Mouse (Mus musculus): ENCODE measurements at regions not wholly inside any gene's neighbourhood (a gene's known extent, or its start where the extent isn't known, plus 50 kb on each side); places are given as distances from the start of the nearest gene placed in this dataset.
A peak's percentile ranks its signal among the peaks of the same experiment; 100 is the strongest.

- ATAC-seq (ENCODE audit: low FRiP score) (no peak), DNase-seq (ENCODE audit: low spot score) (no peak)
- whole genome bisulfite sequencing, result 86% methylated on average over 6 of the region's 6 CpGs
- no peak for TF ChIP-seq CTCF (IDR thresholded peaks at IDR 0.05)
- H3K4me2 ChIP-seq (ENCODE audit: low read depth, low read length, poor library complexity, severe bottlenecking), result no peak overlapping the region
- H3K4me1 ChIP-seq (ENCODE audit: insufficient read depth, low read length), result no peaks in the 10 kb centered on the region
- no peaks in the 10 kb centered on the region for H3K27me3 ChIP-seq (ENCODE audit: insufficient read depth, low read length)
- no peak overlapping the region for H3K9ac ChIP-seq (replicated peaks; ENCODE audit: low read length, poor library complexity, severe bottlenecking)
- no peaks in the 10 kb centered on the region for H3K9me3 ChIP-seq (ENCODE audit: low read length)
- no peak overlapping the region for H3K4me3 ChIP-seq (ENCODE audit: low read depth, low read length)
- H3K27ac ChIP-seq (ENCODE audit: low read depth, low read length), result no peak overlapping the region
- no peaks in the 10 kb centered on the region for H3K36me3 ChIP-seq (ENCODE audit: insufficient read depth, low read length)
Measured at GRCm38 (mm10) chr17:9322772-9323171, 99.1 kb upstream of the Gm17728 start.

- Histone ChIP-seq H3K36me3 (ENCODE audit: insufficient read depth, low read length) (no peaks in the 10 kb centered on the region), H3K27me3 (ENCODE audit: insufficient read depth, low read length) (no peaks in the 10 kb centered on the region), H3K4me1 (ENCODE audit: insufficient read depth, low read length) (no peaks in the 10 kb centered on the region), H3K9ac (replicated peaks; ENCODE audit: low read length, poor library complexity, severe bottlenecking) (no peak overlapping the region), H3K4me2 (ENCODE audit: low read depth, low read length, poor library complexity, severe bottlenecking) (no peak overlapping the region), H3K4me3 (ENCODE audit: low read depth, low read length) (no peak overlapping the region), H3K27ac (ENCODE audit: low read depth, low read length) (no peak overlapping the region), H3K9me3 (ENCODE audit: low read length) (no peaks in the 10 kb centered on the region)
- TF ChIP-seq CTCF (IDR thresholded peaks at IDR 0.05), result no peak
- no peak for ATAC-seq (ENCODE audit: low FRiP score)
- no peak for DNase-seq (ENCODE audit: low spot score)
- 70% methylated on average over 4 of the region's 4 CpGs for WGBS
Measured at GRCm38 (mm10) chr17:9328886-9329455, 92.9 kb upstream of the Gm17728 start.

GRCm38 (mm10) chr17:9357572-9358159 lies 64.2 kb upstream of the Gm17728 start:
- H3K9ac ChIP-seq (replicated peaks; ENCODE audit: low read length, poor library complexity, severe bottlenecking), result no peak overlapping the region
- TF ChIP-seq CTCF (IDR thresholded peaks at IDR 0.05), result no peak
- ATAC-seq (ENCODE audit: low FRiP score), result no peak
- H3K9me3 ChIP-seq (ENCODE audit: low read length), result no peaks in the 10 kb centered on the region
- H3K36me3 ChIP-seq (ENCODE audit: insufficient read depth, low read length), result no peaks in the 10 kb centered on the region
- no peak overlapping the region for H3K27ac ChIP-seq (ENCODE audit: low read depth, low read length)
- DNase-seq (ENCODE audit: low spot score), result peak; percentile 5
- H3K4me3 ChIP-seq (ENCODE audit: low read depth, low read length), result no peak overlapping the region
- H3K4me1 ChIP-seq (ENCODE audit: insufficient read depth, low read length), result no peaks in the 10 kb centered on the region
- no peak overlapping the region for H3K4me2 ChIP-seq (ENCODE audit: low read depth, low read length, poor library complexity, severe bottlenecking)
- H3K27me3 ChIP-seq (ENCODE audit: insufficient read depth, low read length), result no peaks in the 10 kb centered on the region
- WGBS, result 53% methylated on average over 5 of the region's 5 CpGs
